Mouse (Mus musculus) cortical plate, adult 2 months (tissue): ENCODE data around the gene Cdk7.

ENCODE experiments used
- CTCF ChIP-seq: fragments of 200-500 bp; IDR thresholded peaks from 2 replicates; pipeline ENCODE4 v1.5.1; 2011; ENCODE audit warnings: mild to moderate bottlenecking, control low read depth, low read length; ENCODE audit not compliant: insufficient read depth; ENCODE audit errors: extremely low read depth
- POLR2A ChIP-seq: fragments of 200-500 bp; IDR thresholded peaks from 2 replicates; pipeline ENCODE4 v1.6.1; 2011; ENCODE audit warnings: mild to moderate bottlenecking, low read length, control low read depth; ENCODE audit not compliant: insufficient read depth; ENCODE audit errors: extremely low read depth

- TF ChIP-seq CTCF (no peak), POLR2A (no peak)
Observed at GRCm38 (mm10) chr13:100725194-100725593, 5.5 kb downstream of the Cdk7 start.
